Mouse (Mus musculus): ENCODE measurements at regions not wholly inside any gene's neighbourhood (a gene's known extent, or its start where the extent isn't known, plus 50 kb on each side); places are given as distances from the start of the nearest gene placed in this dataset.

DNA sequence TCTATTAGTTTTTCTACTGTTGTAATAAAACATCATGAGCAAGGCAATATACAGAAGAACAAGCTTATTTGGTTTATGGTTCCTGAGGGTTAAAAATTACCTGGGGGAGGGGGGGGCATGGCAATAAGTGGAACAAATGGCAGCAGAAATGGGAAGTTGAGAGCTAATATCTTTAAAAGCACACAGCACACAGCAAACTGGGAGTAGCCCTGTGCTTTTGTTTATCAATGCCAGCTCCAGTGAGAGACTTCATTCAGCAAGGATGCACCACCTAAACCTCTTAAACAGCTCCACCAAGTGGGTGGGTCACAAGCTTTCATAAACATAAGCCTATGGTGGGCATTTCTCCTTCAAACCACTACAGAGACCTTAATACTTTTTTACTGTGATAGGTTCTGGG, 1661.0 kb downstream of the Diaph2 start:
- TF ChIP-seq CTCF (IDR thresholded peaks at IDR 0.05; ENCODE audit: borderline replicate concordance, extremely low read depth, insufficient read depth, insufficient read length) (no peak), POLR2A (IDR thresholded peaks at IDR 0.05; ENCODE audit: borderline replicate concordance, extremely low read depth, insufficient read depth, insufficient read length, poor library complexity, severe bottlenecking) (no peak)
